Mouse (Mus musculus): Measurements from ENCODE around the gene Galntl6. TPM values are rescaled to one million over a fixed set of nuclear protein-coding genes. Genes with fewer than 3 reads are reported as not detected.

The Galntl6 gene
- polyA plus RNA-seq, 1 experiment from 2014 or later: 16.9 TPM

GRCm38 (mm10) chr8:57939177-57939855 lies 973.1 kb downstream of the Galntl6 start:
- peak; percentile 86 for DNase-seq (ENCODE audit: low spot score)
- 21% methylated on average over 8 of the region's 8 CpGs for WGBS
- H3K27ac ChIP-seq: no peak overlapping the region
- H3K9me3 ChIP-seq (ENCODE audit: control insufficient read depth, low read length): no peaks in the 10 kb centered on the region
- H3K27me3 ChIP-seq (ENCODE audit: control insufficient read depth, insufficient read depth, low read length): no peaks in the 10 kb centered on the region
- H3K36me3 ChIP-seq (replicated peaks; ENCODE audit: control insufficient read depth, insufficient read depth): no peaks in the 10 kb centered on the region
- no peak overlapping the region for H3K9ac ChIP-seq
- H3K4me1 ChIP-seq (replicated peaks; ENCODE audit: control insufficient read depth, insufficient read depth, low read length): no peaks in the 10 kb centered on the region
- H3K4me2 ChIP-seq (replicated peaks): no peak overlapping the region; the same call in 1 of the 2 replicates
- H3K4me3 ChIP-seq (replicated peaks; ENCODE audit: low read length): no peak overlapping the region
- ATAC-seq (ENCODE audit: low FRiP score): peak; percentile 70

DNA sequence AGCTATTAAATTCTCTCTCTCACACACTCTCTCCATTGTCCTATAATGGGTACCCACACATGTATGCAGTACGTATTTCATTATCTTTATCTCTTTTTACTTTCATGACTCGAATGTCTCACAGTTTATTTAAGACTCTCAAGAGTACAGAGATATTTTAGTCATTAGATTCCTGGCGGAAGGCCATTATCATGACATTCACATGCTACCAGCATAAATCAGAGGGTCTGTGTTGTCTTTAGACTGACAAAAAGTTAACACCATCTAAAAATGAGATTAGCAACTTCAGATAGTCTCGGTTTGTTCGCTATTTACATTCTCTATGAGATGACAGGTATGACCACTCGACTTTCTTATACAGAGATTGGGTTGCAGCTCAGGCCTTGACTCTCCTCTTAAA lies 985.4 kb downstream of the Galntl6 start:
- H3K9ac ChIP-seq: no peak overlapping the region
- H3K27me3 ChIP-seq (ENCODE audit: control insufficient read depth, insufficient read depth, low read length): no peaks in the 10 kb centered on the region
- ATAC-seq (ENCODE audit: low FRiP score) (no peak), DNase-seq (ENCODE audit: low spot score) (no peak)
- no peaks in the 10 kb centered on the region for H3K36me3 ChIP-seq (replicated peaks; ENCODE audit: control insufficient read depth, insufficient read depth)
- H3K4me1 ChIP-seq (replicated peaks; ENCODE audit: control insufficient read depth, insufficient read depth, low read length): peaks cover 19% of the 10 kb centered on the region
- H3K9me3 ChIP-seq (ENCODE audit: control insufficient read depth, low read length): no peaks in the 10 kb centered on the region
- H3K27ac ChIP-seq: no peak overlapping the region
- H3K4me3 ChIP-seq (replicated peaks; ENCODE audit: low read length): no peak overlapping the region
- WGBS: 79% methylated on average over 6 of the region's 6 CpGs
- H3K4me2 ChIP-seq (replicated peaks): no peak overlapping the region

- ATAC-seq (ENCODE audit: low FRiP score) (no peak), DNase-seq (ENCODE audit: low spot score) (no peak)
- H3K9me3 ChIP-seq (ENCODE audit: control insufficient read depth, low read length): no peaks in the 10 kb centered on the region
Observed at GRCm38 (mm10) chr8:57923556-57923955, 988.9 kb downstream of the Galntl6 start.

DNA sequence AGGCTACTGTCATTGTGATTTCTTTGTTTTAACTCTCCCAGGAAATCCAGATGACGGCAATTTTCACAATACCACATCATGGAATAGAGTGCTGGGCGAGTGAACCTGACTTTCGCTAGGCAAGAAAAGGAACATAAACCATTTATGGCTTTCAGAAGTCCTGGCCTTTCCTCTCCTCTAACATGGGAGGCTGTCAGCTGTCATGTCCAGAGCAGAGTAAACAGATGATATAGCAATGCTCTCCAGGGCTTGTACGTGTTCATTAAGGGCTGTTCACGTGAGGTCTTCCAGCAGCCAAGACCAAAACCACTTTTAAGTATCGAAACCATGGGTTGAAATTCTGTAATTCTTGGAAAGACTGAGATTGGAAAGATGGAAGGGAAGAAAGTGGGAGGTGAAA lies 989.3 kb downstream of the Galntl6 start:
- Histone ChIP-seq H3K4me2 (replicated peaks) (no peak overlapping the region), H3K27ac (no peak overlapping the region), H3K9ac (no peak overlapping the region), H3K27me3 (ENCODE audit: control insufficient read depth, insufficient read depth, low read length) (no peaks in the 10 kb centered on the region), H3K4me1 (replicated peaks; ENCODE audit: control insufficient read depth, insufficient read depth, low read length) (peaks cover 27% of the 10 kb centered on the region), H3K9me3 (ENCODE audit: control insufficient read depth, low read length) (no peaks in the 10 kb centered on the region), H3K4me3 (replicated peaks; ENCODE audit: low read length) (no peak overlapping the region), H3K36me3 (replicated peaks; ENCODE audit: control insufficient read depth, insufficient read depth) (no peaks in the 10 kb centered on the region)
- WGBS: 34% methylated on average over 6 of the region's 6 CpGs
- no peak for DNase-seq (ENCODE audit: low spot score)
- no peak for ATAC-seq (ENCODE audit: low FRiP score)

More at GRCm38 (mm10) chr8:57923556-57923955, 988.9 kb downstream of the Galntl6 start:
- H3K4me2 ChIP-seq (replicated peaks): no peak overlapping the region
- no peaks in the 10 kb centered on the region for H3K27me3 ChIP-seq (ENCODE audit: control insufficient read depth, insufficient read depth, low read length)
- H3K4me3 ChIP-seq (replicated peaks; ENCODE audit: low read length): no peak overlapping the region
- H3K9ac ChIP-seq: no peak overlapping the region
- WGBS: 15% methylated on average over 6 of the region's 6 CpGs
- peaks cover 27% of the 10 kb centered on the region for H3K4me1 ChIP-seq (replicated peaks; ENCODE audit: control insufficient read depth, insufficient read depth, low read length)
- no peak overlapping the region for H3K27ac ChIP-seq
- no peaks in the 10 kb centered on the region for H3K36me3 ChIP-seq (replicated peaks; ENCODE audit: control insufficient read depth, insufficient read depth)

GRCm38 (mm10) chr8:57922214-57923070 lies 990.0 kb downstream of the Galntl6 start:
- no peak overlapping the region for H3K4me2 ChIP-seq (replicated peaks)
- no peak overlapping the region for H3K4me3 ChIP-seq (replicated peaks; ENCODE audit: low read length)
- no peak overlapping the region for H3K9ac ChIP-seq
- no peak for DNase-seq (ENCODE audit: low spot score)
- no peaks in the 10 kb centered on the region for H3K36me3 ChIP-seq (replicated peaks; ENCODE audit: control insufficient read depth, insufficient read depth)
- H3K4me1 ChIP-seq (replicated peaks; ENCODE audit: control insufficient read depth, insufficient read depth, low read length): peaks cover 27% of the 10 kb centered on the region
- H3K27me3 ChIP-seq (ENCODE audit: control insufficient read depth, insufficient read depth, low read length): no peaks in the 10 kb centered on the region
- H3K27ac ChIP-seq: no peak overlapping the region
- H3K9me3 ChIP-seq (ENCODE audit: control insufficient read depth, low read length): no peaks in the 10 kb centered on the region
- no peak for ATAC-seq (ENCODE audit: low FRiP score)
- WGBS: 41% methylated on average over 6 of the region's 6 CpGs

DNA sequence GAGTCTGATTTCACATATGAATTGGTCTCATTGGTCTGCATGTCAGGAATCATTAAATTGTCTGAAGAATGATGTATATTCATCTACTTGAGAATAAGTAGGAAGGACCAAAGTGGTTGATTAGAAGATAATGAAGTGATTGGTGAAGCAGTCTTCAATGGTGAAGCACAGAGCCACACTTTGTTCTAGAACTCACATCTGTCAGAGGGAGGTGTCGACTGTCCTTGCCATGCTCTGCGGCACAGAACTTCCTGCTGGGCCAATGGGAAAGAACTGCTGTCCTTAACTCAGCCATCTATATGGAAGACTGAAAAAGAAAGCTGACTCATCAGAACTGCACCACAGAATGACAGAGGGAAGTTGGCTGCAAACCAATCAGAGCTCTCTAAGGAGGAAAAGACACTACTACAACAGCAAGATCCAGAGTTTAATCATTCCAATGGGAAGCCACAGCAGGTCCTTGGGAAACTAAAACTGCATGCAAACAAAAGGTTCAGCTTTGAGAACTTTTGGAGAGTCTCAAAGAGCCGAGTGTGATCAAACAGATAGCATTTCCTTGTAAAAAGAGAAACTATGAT lies 992.0 kb downstream of the Galntl6 start:
- Histone ChIP-seq H3K9me3 (ENCODE audit: control insufficient read depth, low read length) (no peaks in the 10 kb centered on the region), H3K4me1 (replicated peaks; ENCODE audit: control insufficient read depth, insufficient read depth, low read length) (peaks cover 27% of the 10 kb centered on the region), H3K9ac (no peak overlapping the region), H3K4me2 (replicated peaks) (no peak overlapping the region), H3K4me3 (replicated peaks; ENCODE audit: low read length) (no peak overlapping the region), H3K27ac (no peak overlapping the region), H3K36me3 (replicated peaks; ENCODE audit: control insufficient read depth, insufficient read depth) (no peaks in the 10 kb centered on the region), H3K27me3 (ENCODE audit: control insufficient read depth, insufficient read depth, low read length) (no peaks in the 10 kb centered on the region)
- ATAC-seq (ENCODE audit: low FRiP score) (no peak), DNase-seq (ENCODE audit: low spot score) (no peak)
- 61% methylated on average over 3 of the region's 3 CpGs for WGBS

DNA sequence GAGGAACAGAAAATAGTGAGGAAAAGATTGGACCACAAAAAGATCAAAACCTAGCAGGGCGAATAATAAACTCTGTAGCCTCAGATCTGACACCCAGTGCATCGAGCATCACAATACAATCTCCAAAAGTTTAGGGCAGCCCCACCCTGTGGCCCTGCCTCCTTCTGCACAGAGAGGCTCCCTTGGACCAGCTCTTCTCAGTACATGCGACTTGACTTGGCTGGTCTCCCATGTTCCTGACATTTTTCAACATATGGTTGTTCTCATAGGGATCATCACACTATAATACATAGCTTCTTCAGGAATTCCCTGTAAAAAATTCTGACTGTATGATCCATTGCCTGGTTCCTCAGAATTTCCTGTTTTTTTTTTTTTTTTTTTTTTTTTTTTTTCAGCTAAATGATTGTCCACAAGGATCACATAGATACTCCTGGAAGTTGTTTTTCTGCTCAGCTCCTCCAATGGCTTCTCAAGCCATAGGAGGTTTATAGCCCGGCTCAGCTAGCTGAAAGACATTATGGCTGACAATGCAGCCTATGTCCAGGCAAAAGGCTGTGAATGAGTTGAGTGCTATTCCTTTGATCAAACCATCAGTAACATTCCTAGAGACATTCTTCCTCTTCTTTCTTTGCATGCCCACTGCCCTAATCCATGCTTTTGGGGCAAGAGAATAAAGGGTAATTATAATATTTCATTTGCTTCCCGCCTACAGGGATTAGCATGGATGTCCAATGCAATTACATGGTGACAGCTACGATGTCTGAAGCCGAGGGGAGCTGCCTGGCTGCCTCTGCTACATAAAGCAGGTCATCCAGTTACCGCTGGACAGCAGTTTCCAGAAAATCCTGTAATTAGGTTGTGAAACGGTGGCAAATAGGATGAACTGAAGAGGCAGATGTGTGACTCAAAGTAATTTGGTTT lies 993.5 kb downstream of the Galntl6 start:
- peak; percentile 47 for DNase-seq (ENCODE audit: low spot score)
- H3K4me2 ChIP-seq (replicated peaks): no peak overlapping the region
- no peak overlapping the region for H3K9ac ChIP-seq
- H3K27me3 ChIP-seq (ENCODE audit: control insufficient read depth, insufficient read depth, low read length): no peaks in the 10 kb centered on the region
- H3K27ac ChIP-seq: peak overlapping the region; percentile 36; the same call in 1 of the 2 replicates
- H3K4me1 ChIP-seq (replicated peaks; ENCODE audit: control insufficient read depth, insufficient read depth, low read length): peaks cover 26% of the 10 kb centered on the region
- ATAC-seq (ENCODE audit: low FRiP score): peak; percentile 65; the same call in 1 of the 2 replicates
- no peaks in the 10 kb centered on the region for H3K9me3 ChIP-seq (ENCODE audit: control insufficient read depth, low read length)
- no peak overlapping the region for H3K4me3 ChIP-seq (replicated peaks; ENCODE audit: low read length)
- H3K36me3 ChIP-seq (replicated peaks; ENCODE audit: control insufficient read depth, insufficient read depth): no peaks in the 10 kb centered on the region
- 39% methylated on average over 9 of the region's 9 CpGs for WGBS

- Histone ChIP-seq H3K4me3 (replicated peaks; ENCODE audit: low read length) (no peak overlapping the region), H3K4me2 (replicated peaks) (no peak overlapping the region), H3K9me3 (ENCODE audit: control insufficient read depth, low read length) (no peaks in the 10 kb centered on the region), H3K27me3 (ENCODE audit: control insufficient read depth, insufficient read depth, low read length) (no peaks in the 10 kb centered on the region), H3K36me3 (replicated peaks; ENCODE audit: control insufficient read depth, insufficient read depth) (no peaks in the 10 kb centered on the region), H3K27ac (no peak overlapping the region), H3K9ac (no peak overlapping the region), H3K4me1 (replicated peaks; ENCODE audit: control insufficient read depth, insufficient read depth, low read length) (no peaks in the 10 kb centered on the region)
- 90% methylated on average over 5 of the region's 5 CpGs for WGBS
- no peak for ATAC-seq (ENCODE audit: low FRiP score)
- DNase-seq (ENCODE audit: low spot score): no peak
Observed at GRCm38 (mm10) chr8:57893360-57893759, 1019.1 kb downstream of the Galntl6 start.

Measured in hindbrain, embryonic 14.5 days (tissue).